Mouse (Mus musculus): ENCODE data around the gene Pttg1ip.

The Pttg1ip gene

DNA sequence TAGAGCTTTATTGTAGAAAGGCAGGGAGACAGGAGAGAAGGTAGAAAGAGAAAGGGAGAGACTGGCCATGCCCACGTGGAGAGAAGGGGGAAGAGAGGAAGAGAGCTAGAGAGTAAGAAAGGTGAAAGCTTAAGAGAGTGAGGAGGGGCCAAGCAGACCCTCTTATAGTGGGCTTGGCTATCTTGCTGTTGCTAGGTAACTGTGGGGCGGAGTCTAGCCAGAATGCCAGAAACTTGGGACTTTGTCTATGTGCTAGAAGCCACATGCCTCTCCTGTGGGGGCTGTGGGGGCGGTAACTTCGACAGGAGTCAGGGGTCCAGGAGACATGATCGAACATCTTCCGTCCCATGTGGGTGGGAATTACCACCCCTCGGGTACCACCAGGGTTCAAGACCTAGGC, 12.0 kb upstream of the Pttg1ip start:
- DNase-seq (ENCODE audit: low read depth), result no peak

GRCm38 (mm10) chr10:77569973-77570658, 11.4 kb upstream of the Pttg1ip start:
- DNase-seq (ENCODE audit: low read depth), result no peak

- DNase-seq (ENCODE audit: low read depth), result peak; percentile 44
Measured at GRCm38 (mm10) chr10:77572225-77572624, 9.3 kb upstream of the Pttg1ip start.

GRCm38 (mm10) chr10:77573162-77573561, 8.4 kb upstream of the Pttg1ip start:
- no peak for DNase-seq (ENCODE audit: low read depth)

GRCm38 (mm10) chr10:77580027-77580920, 1.2 kb upstream of the Pttg1ip start:
- DNase-seq (ENCODE audit: low read depth), result no peak

GRCm38 (mm10) chr10:77581023-77581407, 505 bp upstream of the Pttg1ip start:
- DNase-seq (ENCODE audit: low read depth), result no peak

DNA sequence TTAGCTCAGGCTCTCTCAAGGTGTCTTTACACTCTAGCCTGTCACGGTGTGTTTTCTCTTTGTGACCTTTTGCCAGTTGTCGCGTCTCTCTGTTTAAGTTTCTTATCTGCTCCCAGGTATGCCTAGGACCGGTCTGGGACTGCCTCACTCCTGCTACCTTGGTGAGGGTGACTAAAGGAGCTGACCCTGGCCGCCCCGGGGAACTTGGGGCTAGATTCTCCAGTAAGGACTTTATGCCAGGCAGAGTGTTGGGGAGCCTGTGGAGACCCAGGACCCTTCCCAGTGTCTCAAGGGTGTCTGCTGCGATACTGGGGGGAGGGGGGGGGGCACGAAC, 732 bp downstream of the Pttg1ip start:
- no peak for DNase-seq (ENCODE audit: low read depth)

GRCm38 (mm10) chr10:77583795-77584422, 2.4 kb downstream of the Pttg1ip start:
- DNase-seq (ENCODE audit: low read depth), result no peak

DNA sequence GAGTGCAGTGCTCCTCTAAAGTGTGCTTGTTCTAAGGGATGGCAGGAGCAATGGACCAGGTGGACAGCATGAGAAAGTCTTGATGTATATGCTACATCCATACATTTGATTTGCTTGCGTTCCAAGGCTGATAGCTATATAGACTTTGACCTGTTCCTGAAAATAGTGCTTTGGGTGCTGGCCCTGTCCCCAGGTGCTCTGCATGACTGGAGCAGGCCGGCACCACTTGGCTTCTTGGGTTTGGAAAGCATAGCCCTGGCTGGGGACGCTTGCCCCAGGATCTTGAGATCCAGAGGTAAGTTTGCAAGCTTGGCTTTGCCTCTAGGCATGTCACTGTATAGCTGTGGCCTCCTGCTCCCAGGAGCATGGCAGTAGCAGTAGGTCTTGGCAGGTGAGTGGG, 5.1 kb downstream of the Pttg1ip start:
- DNase-seq (ENCODE audit: low read depth), result no peak

DNA sequence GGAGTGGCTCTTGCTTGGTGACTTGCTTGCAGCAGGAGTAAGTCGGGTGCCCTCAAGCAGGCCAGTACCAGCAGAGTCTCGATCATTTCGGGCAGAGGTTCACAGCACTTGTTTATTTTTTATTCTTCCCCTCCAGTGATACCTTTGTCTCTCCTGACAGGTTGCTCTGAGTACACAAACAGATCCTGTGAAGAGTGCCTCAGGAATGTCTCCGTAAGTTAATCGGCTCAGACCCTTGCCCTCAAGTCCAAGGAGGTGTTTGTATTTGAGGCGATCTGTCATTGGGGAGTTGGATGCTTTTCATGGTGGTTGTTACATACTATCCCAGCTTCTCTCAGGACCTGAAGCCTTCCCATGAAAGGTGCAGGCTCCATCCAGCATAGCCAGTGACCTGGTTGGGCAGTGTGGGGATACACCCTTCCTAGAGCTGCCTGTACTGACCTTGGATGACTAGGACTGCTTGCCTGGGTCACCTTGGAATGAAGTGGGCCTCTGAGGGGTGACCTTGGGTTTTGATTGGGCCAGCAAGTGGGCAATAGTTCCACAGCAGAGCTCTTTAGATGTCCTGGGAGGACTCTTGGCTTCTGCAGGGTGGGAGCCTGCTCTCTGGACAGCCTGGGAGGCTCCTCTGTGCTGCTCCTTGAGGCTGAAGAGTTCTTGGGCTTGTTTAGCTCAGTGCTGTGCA, 5.7 kb downstream of the Pttg1ip start:
- DNase-seq (ENCODE audit: low read depth), result no peak

- DNase-seq (ENCODE audit: low read depth), result no peak
Measured at GRCm38 (mm10) chr10:77588036-77588435, 6.5 kb downstream of the Pttg1ip start.

- no peak for DNase-seq (ENCODE audit: low read depth)
Measured at GRCm38 (mm10) chr10:77589117-77589516, 7.6 kb downstream of the Pttg1ip start.

DNA sequence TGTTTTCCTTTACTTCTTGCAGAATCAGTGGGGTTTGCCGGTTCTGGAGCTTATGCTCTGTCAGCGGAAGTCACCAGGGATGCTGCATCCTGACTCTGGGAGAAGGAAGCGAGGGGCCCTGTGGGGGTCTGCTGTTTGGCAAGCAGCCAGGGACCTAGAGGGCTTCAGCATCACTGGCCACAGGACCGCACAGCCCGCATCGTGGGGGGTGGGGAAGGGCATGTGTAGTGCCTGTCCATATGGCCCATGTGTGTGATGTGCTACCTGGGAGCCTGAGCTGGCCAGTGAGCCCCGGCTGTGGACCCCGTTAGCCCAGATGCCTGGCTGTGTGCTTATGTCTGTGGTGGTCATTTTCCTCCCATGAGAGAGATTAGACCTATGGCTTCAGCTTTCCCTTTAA, 8.2 kb downstream of the Pttg1ip start:
- no peak for DNase-seq (ENCODE audit: low read depth)

- DNase-seq (ENCODE audit: low read depth), result peak; percentile 89
Measured at GRCm38 (mm10) chr10:77590812-77591211, 9.3 kb downstream of the Pttg1ip start.

DNA sequence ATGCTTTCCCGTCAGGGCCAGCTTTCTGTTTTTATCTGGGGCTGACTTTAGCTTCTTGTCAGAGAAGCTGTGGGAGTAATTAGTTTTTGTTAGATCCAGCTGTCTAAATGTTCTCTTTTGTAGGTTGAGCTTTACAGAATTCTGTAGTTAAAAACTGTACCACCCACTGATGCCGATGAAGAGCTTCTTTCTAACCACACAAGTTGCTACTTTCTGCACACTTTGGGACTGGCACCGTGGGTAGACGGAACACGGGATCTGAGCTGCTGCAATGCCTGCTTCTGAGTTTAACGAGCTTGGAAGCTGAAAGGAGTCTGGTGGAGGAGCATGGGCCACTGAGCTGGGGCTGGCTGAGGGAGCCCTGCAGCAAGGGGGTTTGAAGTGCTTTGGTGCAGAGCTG, 10.0 kb downstream of the Pttg1ip start:
- DNase-seq (ENCODE audit: low read depth), result no peak

GRCm38 (mm10) chr10:77596060-77596459, 14.5 kb downstream of the Pttg1ip start:
- DNase-seq (ENCODE audit: low read depth), result no peak

DNA sequence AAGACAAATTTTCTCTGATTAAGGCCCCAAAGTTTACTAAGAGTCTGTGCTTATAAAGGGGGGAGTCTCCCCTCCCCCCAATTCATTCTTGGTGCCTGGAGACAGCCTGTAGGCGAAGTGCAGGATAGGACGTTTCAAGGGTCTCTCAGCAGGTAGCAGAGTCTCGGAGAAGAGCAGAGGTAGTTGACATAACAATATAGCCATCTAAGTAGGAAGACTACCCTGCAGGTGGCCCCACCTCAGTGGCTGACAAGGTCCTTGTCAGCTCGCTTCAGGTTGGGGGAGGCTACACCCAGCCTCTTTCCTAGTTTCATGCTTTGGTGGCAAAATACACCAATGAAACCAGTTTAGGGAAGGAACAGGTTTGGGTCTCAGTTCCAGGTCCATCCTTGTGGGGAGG, 21.5 kb downstream of the Pttg1ip start:
- DNase-seq (ENCODE audit: low read depth), result no peak

DNA sequence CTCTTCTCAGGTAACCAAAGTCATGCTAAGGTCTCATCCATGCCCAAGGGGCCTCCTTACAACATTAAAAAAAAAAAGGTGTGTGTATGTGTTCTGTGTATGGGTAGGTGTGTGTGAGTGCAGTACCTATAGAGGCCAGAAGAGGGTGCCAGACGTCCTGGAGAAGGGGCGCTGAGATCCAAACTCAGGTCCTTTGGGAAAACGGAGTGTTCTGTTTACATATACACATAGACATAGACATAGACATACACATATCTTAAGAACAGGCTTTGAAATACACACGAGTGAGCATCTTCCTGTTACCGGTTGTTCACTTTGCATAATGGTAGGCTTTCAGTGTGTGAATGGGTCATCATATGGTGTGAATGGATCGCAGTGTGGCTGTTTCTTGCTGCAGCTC, 22.6 kb downstream of the Pttg1ip start:
- DNase-seq (ENCODE audit: low read depth), result peak; percentile 52

- no peak for DNase-seq (ENCODE audit: low read depth)
Measured at GRCm38 (mm10) chr10:77604958-77605357, 23.4 kb downstream of the Pttg1ip start.

DNA sequence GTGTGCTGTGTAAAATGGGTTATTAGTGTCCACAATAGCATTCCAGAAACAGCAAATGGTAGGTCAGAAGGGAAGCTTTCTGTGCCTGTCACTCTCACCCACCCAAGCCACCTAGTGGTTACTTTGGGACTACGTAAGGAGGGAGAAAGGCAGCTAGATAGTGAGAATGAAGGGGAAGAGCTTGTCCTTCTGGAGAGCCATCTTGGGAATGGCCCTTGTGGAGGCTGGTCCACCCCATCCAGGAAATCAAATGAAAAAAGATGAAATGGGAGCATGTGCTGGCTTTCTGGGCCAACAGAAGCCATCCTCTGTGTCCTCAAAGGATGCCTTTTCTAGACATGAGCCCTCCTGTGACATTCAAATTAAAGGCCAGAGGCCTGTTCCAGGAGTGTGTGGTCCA, 23.8 kb downstream of the Pttg1ip start:
- DNase-seq (ENCODE audit: low read depth), result peak; percentile 79

DNA sequence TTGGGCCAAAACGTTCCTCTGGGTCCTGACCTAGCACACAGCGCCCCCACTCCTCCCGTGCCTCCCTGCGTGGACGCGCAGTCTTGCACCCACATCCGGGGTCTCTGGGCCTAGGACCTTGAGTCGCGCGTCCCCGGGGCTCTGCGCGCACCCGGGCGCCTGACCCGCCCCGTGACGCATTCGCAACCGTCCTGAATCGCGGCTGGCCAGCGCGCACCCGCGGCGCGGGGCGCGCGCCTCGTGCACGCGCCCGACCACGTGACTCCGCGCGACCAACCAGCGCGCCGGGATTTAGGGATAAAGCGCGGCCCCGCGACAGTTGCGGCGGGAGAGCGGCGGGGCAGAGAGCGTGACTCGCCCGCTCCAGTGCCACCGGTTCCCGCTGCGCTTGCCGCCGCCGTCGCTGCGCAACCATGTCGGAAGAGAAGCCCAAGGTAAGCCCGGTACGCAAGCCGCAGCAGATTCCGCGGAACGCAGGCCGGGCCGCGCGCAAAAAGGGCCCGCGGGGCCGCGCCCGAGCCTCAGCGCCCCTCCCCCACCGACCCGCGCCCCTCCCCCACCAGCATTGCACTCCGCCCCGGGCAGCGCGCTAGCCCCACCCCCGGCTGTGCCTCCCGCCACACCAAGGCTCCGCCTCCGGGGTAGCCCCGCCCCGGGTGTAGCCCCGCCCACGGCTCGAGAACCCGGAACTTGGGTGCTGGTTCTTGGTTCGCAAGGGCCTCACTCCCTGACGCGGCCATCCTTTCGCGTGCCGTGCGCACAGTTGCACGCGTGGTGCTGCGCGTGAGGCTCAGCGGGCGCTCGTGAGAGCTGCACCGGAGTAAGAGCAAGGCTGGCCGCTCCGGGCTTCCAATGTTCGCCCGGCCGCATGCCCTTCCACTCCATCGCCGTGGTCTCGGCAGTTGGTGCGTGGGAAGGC, 24.6 kb downstream of the Pttg1ip start, which contains the start of the genes Sumo3 and Gm49325:
Gene Sumo3 (plus strand): TSS at position 190 of the 919 bp plus-strand sequence.
Gene Gm49325 (plus strand): TSS at position 290 of the 919 bp plus-strand sequence.
- DNase-seq (ENCODE audit: low read depth), result peak; percentile 98
